Mouse (Mus musculus) lung, embryonic 14.5 days (tissue): ENCODE data around the gene Fgfr4. TPM values are rescaled to one million over a fixed set of nuclear protein-coding genes. Genes with fewer than 3 reads are reported as not detected.
"Not testable (repeated sequence)": the region's sequence is repeated elsewhere in the genome, so short reads cannot be mapped to it uniquely, and the experiment has no call there.

Experiments
- ATAC-seq: fragments of 200-750 bp; cut with Nextera tagmentation; 2 replicates; pipeline ENCODE4 v1.8.0; 2017; ENCODE audit warnings: mild to moderate bottlenecking, moderate TSS enrichment, moderate library complexity; ENCODE audit not compliant: insufficient read depth
- DNase-seq: peaks from one replicate; pipeline ENCODE4 v3.0.0-alpha.2; 2015
- H3K27ac ChIP-seq: fragments of 300-500 bp; sonication (generic); 2 replicates; pipeline ENCODE4 v1.5.1; 2014; ENCODE audit warnings: low read depth, mild to moderate bottlenecking, moderate library complexity
- H3K27me3 ChIP-seq: fragments of 300-500 bp; sonication (generic); 2 replicates; pipeline ENCODE4 v1.6.1; 2014; ENCODE audit warnings: low read length, control low read depth; ENCODE audit not compliant: insufficient read depth
- H3K36me3 ChIP-seq: fragments of 300-500 bp; sonication (generic); 2 replicates; pipeline ENCODE4 v1.6.1; 2014; ENCODE audit warnings: control low read depth; ENCODE audit not compliant: insufficient read depth
- H3K4me1 ChIP-seq: fragments of 300-500 bp; sonication (generic); 2 replicates; pipeline ENCODE4 v1.6.1; 2014; ENCODE audit warnings: antibody characterized with exemption, control low read depth; ENCODE audit not compliant: insufficient read depth
- H3K4me2 ChIP-seq: fragments of 300-500 bp; sonication (generic); 2 replicates; pipeline ENCODE4 v1.6.1; 2014; ENCODE audit warnings: mild to moderate bottlenecking
- H3K4me3 ChIP-seq: fragments of 300-500 bp; sonication (generic); 2 replicates; pipeline ENCODE4 v1.5.1; 2014; ENCODE audit warnings: low read depth, low read length
- H3K9ac ChIP-seq: fragments of 300-500 bp; sonication (generic); 2 replicates; pipeline ENCODE4 v1.6.1; 2014
- H3K9me3 ChIP-seq: fragments of 300-500 bp; sonication (generic); 2 replicates; pipeline ENCODE4 v1.6.1; 2016; ENCODE audit warnings: low read depth, low read length, control low read depth
- CTCF ChIP-seq: IDR thresholded peaks from 2 replicates; pipeline ENCODE4 v1.5.1; 2016; ENCODE audit warnings: antibody characterized with exemption, low read depth
- WGBS: fragments of 180-500 bp; shearing (Covaris S2); extraction: QIAGEN DNeasy Blood & Tissue Kit; methylation state at CpG from one replicate; pipeline ENCODE4 v1.1.7; 2014; 5-methylcytosine and 5-hydroxymethylcytosine counted together
- polyA plus RNA-seq: library from polyadenylated mRNA; unstranded; fragments of >200 nt; fragmentation: Nextera tagmentation; extraction: Ambion mirVana; gene quantifications from 2 replicates; pipeline ENCODE4 v1.2.1, GENCODE M21; 2014

The Fgfr4 gene
- polyA plus RNA-seq, 1 experiment from 2014 or later = 17.3 TPM

DNA sequence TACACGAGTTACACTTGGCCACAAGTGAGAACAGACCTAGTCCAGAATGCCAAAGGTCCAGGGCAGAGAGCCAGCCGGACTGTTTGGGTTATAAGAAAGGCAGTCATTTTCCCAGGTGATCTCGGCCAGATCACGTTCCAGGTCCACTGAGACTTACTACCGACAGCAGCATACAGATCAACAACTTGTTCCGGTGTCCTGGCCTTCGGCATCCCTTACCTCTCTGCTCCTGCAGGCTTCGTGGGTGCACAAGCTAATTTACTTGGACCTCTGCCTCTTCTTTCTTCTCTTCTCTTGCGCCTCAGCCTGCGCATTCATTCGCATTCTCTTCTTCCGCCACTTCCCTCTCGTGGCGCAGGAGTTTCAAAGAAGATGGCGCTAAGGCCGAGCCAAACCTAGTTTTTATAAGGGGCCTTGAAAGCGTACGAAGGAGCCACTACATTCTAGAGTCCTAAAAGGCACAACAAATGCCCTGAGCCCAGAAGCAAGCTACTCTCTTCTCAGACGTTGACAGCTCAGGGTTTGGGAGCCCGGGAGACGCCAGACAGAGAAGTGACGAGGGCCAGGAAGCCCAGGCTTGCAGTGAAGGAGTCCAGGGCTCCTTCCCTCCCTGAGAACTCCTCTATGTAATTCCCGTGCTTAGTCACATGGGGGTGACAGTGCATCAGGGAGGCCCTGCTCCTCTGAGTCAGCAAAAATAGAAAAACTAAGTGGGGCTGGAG lies 29.9 kb downstream of the Fgfr4 start:
- H3K4me3 ChIP-seq = peak overlapping the region; percentile 36
- H3K9me3 ChIP-seq = no peaks in the 10 kb centered on the region
- TF ChIP-seq CTCF = peak; percentile 75
- peak overlapping the region; percentile 49 for H3K9ac ChIP-seq
- H3K4me2 ChIP-seq = peak overlapping the region; percentile 70
- H3K27me3 ChIP-seq = no peaks in the 10 kb centered on the region
- DNase-seq = peak; percentile 89
- no peaks in the 10 kb centered on the region for H3K36me3 ChIP-seq
- H3K27ac ChIP-seq = peak overlapping the region; percentile 86
- 3% methylated on average over 23 of the region's 23 CpGs for WGBS
- ATAC-seq = peak; percentile 91
- H3K4me1 ChIP-seq = no peaks in the 10 kb centered on the region

DNA sequence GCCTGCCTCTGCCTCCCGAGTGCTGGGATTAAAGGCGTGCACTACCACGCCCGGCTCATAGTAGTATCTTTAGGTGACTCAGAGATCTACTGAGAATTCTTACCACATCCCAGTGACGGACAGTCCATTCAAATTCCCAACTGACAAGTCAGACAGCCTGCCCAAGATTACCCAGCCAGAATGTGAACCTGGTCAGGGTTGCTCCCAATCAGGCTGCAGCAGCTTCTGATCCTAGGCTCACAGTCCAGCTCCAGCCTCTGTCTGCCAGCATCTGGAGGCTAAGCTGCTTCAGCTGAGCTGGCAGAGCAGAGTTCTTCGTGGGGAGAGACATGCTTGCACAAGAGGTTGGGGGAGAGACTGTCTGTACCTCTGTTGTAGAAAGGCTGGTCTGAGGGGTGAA lies 30.9 kb downstream of the Fgfr4 start:
- Histone ChIP-seq H3K27me3 (no peaks in the 10 kb centered on the region), H3K36me3 (no peaks in the 10 kb centered on the region), H3K4me3 (no peak overlapping the region), H3K4me1 (no peaks in the 10 kb centered on the region), H3K4me2 (no peak overlapping the region), H3K9ac (no peak overlapping the region), H3K27ac (no peak overlapping the region), H3K9me3 (no peaks in the 10 kb centered on the region)
- no peak; the same call in 1 of the 2 replicates for ATAC-seq
- 80% methylated on average over 6 of the region's 6 CpGs for WGBS
- TF ChIP-seq CTCF = no peak
- no peak for DNase-seq

DNA sequence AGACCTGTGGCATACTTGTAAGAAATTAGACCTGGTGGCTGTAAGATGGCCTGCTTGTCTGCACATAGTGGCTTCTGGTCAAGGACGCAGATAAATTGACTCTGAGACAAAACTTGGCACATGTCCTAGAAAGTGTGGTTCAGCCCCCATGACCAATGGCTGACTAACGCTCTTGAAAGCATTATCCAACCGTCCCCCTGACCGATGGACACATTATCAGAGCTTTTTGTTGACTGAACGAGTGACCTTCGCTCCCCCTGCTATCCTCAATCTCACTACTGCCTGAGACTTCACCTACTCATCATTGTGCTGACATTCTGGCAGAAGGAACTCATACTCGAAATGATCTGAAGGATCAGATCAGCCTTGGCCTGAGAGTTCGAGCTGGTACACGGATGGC lies 34.6 kb downstream of the Fgfr4 start:
- ATAC-seq, H3K36me3 ChIP-seq, H3K4me3 ChIP-seq, H3K4me2 ChIP-seq, H3K9ac ChIP-seq, DNase-seq, H3K27me3 ChIP-seq, H3K27ac ChIP-seq, H3K9me3 ChIP-seq: not testable (repeated sequence)
- H3K4me1 ChIP-seq = peaks cover 12% of the 10 kb centered on the region
- 0% methylated on average over 3 of the region's 9 CpGs for WGBS

- WGBS = 3% methylated on average over 12 of the region's 12 CpGs
- Histone ChIP-seq H3K9me3 (no peaks in the 10 kb centered on the region), H3K4me2 (peak overlapping the region; percentile 83), H3K27ac (peak overlapping the region; percentile 91), H3K36me3 (no peaks in the 10 kb centered on the region), H3K27me3 (no peaks in the 10 kb centered on the region), H3K4me1 (peaks cover 12% of the 10 kb centered on the region), H3K9ac (peak overlapping the region; percentile 78), H3K4me3 (peak overlapping the region; percentile 45)
- ATAC-seq = 0 out of 2 replicates have a peak, but pooled peaks have one; percentile 3
- peak; percentile 28 for DNase-seq
- TF ChIP-seq CTCF = no peak
Measured at GRCm38 (mm10) chr13:55189531-55190107, 37.2 kb downstream of the Fgfr4 start.

DNA sequence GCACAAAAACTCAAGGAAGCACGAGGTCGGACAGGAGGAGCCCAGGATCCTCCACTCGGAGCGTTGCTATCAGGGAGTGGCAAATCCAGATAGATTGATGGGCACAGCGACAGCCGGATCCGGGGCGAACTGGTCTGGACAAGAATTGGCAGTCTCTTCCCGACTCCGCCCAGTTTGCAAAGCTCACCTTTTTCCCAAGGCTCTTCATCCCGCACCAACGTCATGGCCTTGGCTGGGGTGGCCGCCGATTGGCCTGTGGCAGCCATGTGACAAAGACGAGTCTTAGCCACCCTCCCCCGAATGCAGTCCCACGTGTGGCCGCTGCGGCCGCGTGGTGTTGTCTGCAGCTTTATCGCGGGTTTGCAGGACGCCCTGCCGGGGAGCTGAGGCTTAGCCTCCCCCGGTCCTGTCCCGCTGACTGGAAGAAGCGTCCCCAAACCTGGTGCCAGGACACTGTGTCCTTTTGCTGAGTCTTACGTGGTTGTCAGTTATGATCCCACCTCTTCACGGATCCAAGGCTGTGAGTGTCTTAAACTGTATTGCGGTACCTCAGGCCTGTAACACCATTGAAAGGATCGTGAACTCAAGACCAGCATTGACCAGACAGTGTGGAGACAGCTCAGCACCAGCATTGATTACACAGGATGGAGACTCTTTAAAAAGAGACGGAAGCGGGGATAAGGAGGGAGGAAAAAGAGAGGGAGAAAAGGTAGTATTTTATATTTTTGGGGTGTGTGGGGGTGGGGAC lies 37.9 kb downstream of the Fgfr4 start:
- ATAC-seq = peak; percentile 99
- TF ChIP-seq CTCF = peak; percentile 91
- 1% methylated on average over 34 of the region's 34 CpGs for WGBS

GRCm38 (mm10) chr13:55191535-55191934 lies 39.1 kb downstream of the Fgfr4 start:
- H3K27ac ChIP-seq = no peak overlapping the region
- H3K36me3 ChIP-seq = no peaks in the 10 kb centered on the region
- no peak overlapping the region for H3K9ac ChIP-seq
- H3K4me3 ChIP-seq = no peak overlapping the region
- TF ChIP-seq CTCF = no peak
- DNase-seq (no peak), ATAC-seq (no peak)
- no peaks in the 10 kb centered on the region for H3K27me3 ChIP-seq
- 80% methylated on average over 5 of the region's 5 CpGs for WGBS
- H3K4me2 ChIP-seq = no peak overlapping the region
- no peaks in the 10 kb centered on the region for H3K9me3 ChIP-seq
- peaks cover 12% of the 10 kb centered on the region for H3K4me1 ChIP-seq

More for the DNA sequence above, 37.9 kb downstream of the Fgfr4 start:
- Histone ChIP-seq H3K4me1 (peaks cover 12% of the 10 kb centered on the region), H3K27ac (peak overlapping the region; percentile 91), H3K9ac (peak overlapping the region; percentile 78), H3K27me3 (no peaks in the 10 kb centered on the region), H3K4me3 (peak overlapping the region; percentile 45), H3K36me3 (no peaks in the 10 kb centered on the region), H3K4me2 (peak overlapping the region; percentile 83), H3K9me3 (no peaks in the 10 kb centered on the region)
- DNase-seq = peak; percentile 98

DNA sequence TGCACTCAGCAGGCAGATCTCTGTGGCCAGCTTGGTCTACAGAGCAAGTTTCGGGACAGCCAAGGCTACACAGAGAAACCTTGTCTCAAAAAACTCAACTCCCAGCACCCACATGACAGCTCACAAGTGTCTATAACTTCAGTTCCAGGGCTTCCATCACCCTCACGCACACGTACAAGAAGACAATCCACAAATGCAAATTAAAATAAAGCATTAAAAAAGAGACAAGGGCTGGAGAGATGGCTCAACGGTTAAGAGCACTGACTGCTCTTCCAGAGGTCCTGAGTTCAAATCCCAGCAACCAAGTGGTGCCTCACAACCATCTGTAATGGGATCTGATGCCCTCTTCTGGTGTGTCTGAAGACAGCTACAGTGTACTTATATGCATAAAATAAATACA lies 50.3 kb downstream of the Fgfr4 start:
- not testable (repeated sequence) for H3K9ac ChIP-seq, H3K36me3 ChIP-seq, H3K9me3 ChIP-seq, ATAC-seq, H3K4me2 ChIP-seq, H3K27me3 ChIP-seq, H3K4me3 ChIP-seq, H3K27ac ChIP-seq, DNase-seq, H3K4me1 ChIP-seq
- 87% methylated on average over 4 of the region's 4 CpGs for WGBS
